Mouse (Mus musculus) heart, postnatal 0 days (tissue): ENCODE data around the gene Mrps15.

Experiments
- CTCF ChIP-seq: IDR thresholded peaks from 2 replicates; pipeline ENCODE4 v1.5.1; 2016; ENCODE audit warnings: antibody characterized with exemption, control low read depth, low read depth
- EP300 ChIP-seq: IDR thresholded peaks from 2 replicates; pipeline ENCODE4 v1.6.1; 2016; ENCODE audit warnings: antibody characterized with exemption, low read depth

- no peak for TF ChIP-seq CTCF
- TF ChIP-seq EP300 = no peak
Measured at GRCm38 (mm10) chr4:126051617-126052016, 4.9 kb downstream of the Mrps15 start.
